Mouse (Mus musculus): ENCODE measurements around the gene Grin2b. TPM values are rescaled to one million over a fixed set of nuclear protein-coding genes. Genes with fewer than 3 reads are reported as not detected.
A peak's percentile ranks its signal among the peaks of the same experiment; 100 is the strongest.

Gene Grin2b
- polyA plus RNA-seq, 2 experiments, result 0.39 to 3.7 TPM

- Histone ChIP-seq H3K4me2 (replicated peaks; ENCODE audit: low read depth, low read length, severe bottlenecking) (no peak overlapping the region), H3K4me1 (ENCODE audit: control insufficient read depth, insufficient read depth, low read length) (no peaks in the 10 kb centered on the region), H3K27me3 (ENCODE audit: control insufficient read depth, insufficient read depth, low read length) (no peaks in the 10 kb centered on the region), H3K9me3 (ENCODE audit: control insufficient read depth, low read length) (no peaks in the 10 kb centered on the region), H3K27ac (replicated peaks; ENCODE audit: low read depth, low read length) (no peak overlapping the region), H3K4me3 (replicated peaks; ENCODE audit: low read length) (no peak overlapping the region), H3K36me3 (ENCODE audit: control insufficient read depth, insufficient read depth, low read length) (no peaks in the 10 kb centered on the region), H3K9ac (ENCODE audit: low read depth, low read length, severe bottlenecking) (no peak overlapping the region)
- WGBS, result 45% methylated on average over 3 of the region's 3 CpGs
- TF ChIP-seq POLR2A (IDR thresholded peaks at IDR 0.05; ENCODE audit: borderline replicate concordance, extremely low read depth, insufficient read depth, insufficient read length), result no peak
- ATAC-seq (ENCODE audit: low FRiP score, low read depth) (no peak), DNase-seq (ENCODE audit: low spot score) (no peak)
These were observed 471.9 kb downstream of the Grin2b start for GRCm38 (mm10) chr6:135701361-135701760.

GRCm38 (mm10) chr6:135700717-135701345 lies 472.5 kb downstream of the Grin2b start:
- Histone ChIP-seq H3K27me3 (ENCODE audit: control insufficient read depth, insufficient read depth, low read length) (no peaks in the 10 kb centered on the region), H3K4me1 (ENCODE audit: control insufficient read depth, insufficient read depth, low read length) (no peaks in the 10 kb centered on the region), H3K4me2 (replicated peaks; ENCODE audit: low read depth, low read length, severe bottlenecking) (no peak overlapping the region), H3K36me3 (ENCODE audit: control insufficient read depth, insufficient read depth, low read length) (no peaks in the 10 kb centered on the region), H3K9me3 (ENCODE audit: control insufficient read depth, low read length) (no peaks in the 10 kb centered on the region), H3K4me3 (replicated peaks; ENCODE audit: low read length) (no peak overlapping the region), H3K27ac (replicated peaks; ENCODE audit: low read depth, low read length) (no peak overlapping the region), H3K9ac (ENCODE audit: low read depth, low read length, severe bottlenecking) (no peak overlapping the region)
- ATAC-seq (ENCODE audit: low FRiP score, low read depth) (no peak), DNase-seq (ENCODE audit: low spot score) (no peak)
- TF ChIP-seq POLR2A (IDR thresholded peaks at IDR 0.05; ENCODE audit: borderline replicate concordance, extremely low read depth, insufficient read depth, insufficient read length), result no peak
- WGBS, result 79% methylated on average over 12 of the region's 12 CpGs

GRCm38 (mm10) chr6:135692533-135692932 lies 480.8 kb downstream of the Grin2b start:
- H3K4me1 ChIP-seq (ENCODE audit: control insufficient read depth, insufficient read depth, low read length), result no peaks in the 10 kb centered on the region
- no peak overlapping the region for H3K4me2 ChIP-seq (replicated peaks; ENCODE audit: low read depth, low read length, severe bottlenecking)
- no peaks in the 10 kb centered on the region for H3K27me3 ChIP-seq (ENCODE audit: control insufficient read depth, insufficient read depth, low read length)
- no peaks in the 10 kb centered on the region for H3K36me3 ChIP-seq (ENCODE audit: control insufficient read depth, insufficient read depth, low read length)
- no peak overlapping the region for H3K4me3 ChIP-seq (replicated peaks; ENCODE audit: low read length)
- no peak overlapping the region for H3K9ac ChIP-seq (ENCODE audit: low read depth, low read length, severe bottlenecking)
- ATAC-seq (ENCODE audit: low FRiP score, low read depth), result peak; percentile 70; the same call in 1 of the 2 replicates
- H3K9me3 ChIP-seq (ENCODE audit: control insufficient read depth, low read length), result peaks cover 7% of the 10 kb centered on the region
- no peak overlapping the region for H3K27ac ChIP-seq (replicated peaks; ENCODE audit: low read depth, low read length)
- peak; percentile 74 for DNase-seq (ENCODE audit: low spot score)
- TF ChIP-seq POLR2A (IDR thresholded peaks at IDR 0.05; ENCODE audit: borderline replicate concordance, extremely low read depth, insufficient read depth, insufficient read length), result no peak
- 22% methylated on average over 9 of the region's 9 CpGs for WGBS

GRCm38 (mm10) chr6:135691561-135691960 lies 481.8 kb downstream of the Grin2b start:
- ATAC-seq (ENCODE audit: low FRiP score, low read depth) (no peak), DNase-seq (ENCODE audit: low spot score) (no peak)
- Histone ChIP-seq H3K27me3 (ENCODE audit: control insufficient read depth, insufficient read depth, low read length) (no peaks in the 10 kb centered on the region), H3K27ac (replicated peaks; ENCODE audit: low read depth, low read length) (no peak overlapping the region), H3K4me2 (replicated peaks; ENCODE audit: low read depth, low read length, severe bottlenecking) (no peak overlapping the region), H3K4me3 (replicated peaks; ENCODE audit: low read length) (no peak overlapping the region), H3K4me1 (ENCODE audit: control insufficient read depth, insufficient read depth, low read length) (no peaks in the 10 kb centered on the region), H3K9me3 (ENCODE audit: control insufficient read depth, low read length) (peaks cover 7% of the 10 kb centered on the region), H3K9ac (ENCODE audit: low read depth, low read length, severe bottlenecking) (no peak overlapping the region), H3K36me3 (ENCODE audit: control insufficient read depth, insufficient read depth, low read length) (no peaks in the 10 kb centered on the region)
- 86% methylated on average over 7 of the region's 7 CpGs for WGBS
- no peak for TF ChIP-seq POLR2A (IDR thresholded peaks at IDR 0.05; ENCODE audit: borderline replicate concordance, extremely low read depth, insufficient read depth, insufficient read length)

GRCm38 (mm10) chr6:135687926-135688325 lies 485.4 kb downstream of the Grin2b start:
- no peak for ATAC-seq (ENCODE audit: low FRiP score, low read depth)
- no peak overlapping the region for H3K4me2 ChIP-seq (replicated peaks; ENCODE audit: low read depth, low read length, severe bottlenecking)
- no peak for TF ChIP-seq POLR2A (IDR thresholded peaks at IDR 0.05; ENCODE audit: borderline replicate concordance, extremely low read depth, insufficient read depth, insufficient read length)
- DNase-seq (ENCODE audit: low spot score), result no peak
- 65% methylated on average over 9 of the region's 9 CpGs for WGBS
- no peak overlapping the region for H3K9ac ChIP-seq (ENCODE audit: low read depth, low read length, severe bottlenecking)
- no peaks in the 10 kb centered on the region for H3K27me3 ChIP-seq (ENCODE audit: control insufficient read depth, insufficient read depth, low read length)
- H3K36me3 ChIP-seq (ENCODE audit: control insufficient read depth, insufficient read depth, low read length), result no peaks in the 10 kb centered on the region
- no peak overlapping the region for H3K27ac ChIP-seq (replicated peaks; ENCODE audit: low read depth, low read length)
- peaks cover 4% of the 10 kb centered on the region; the same call in 1 of the 2 replicates for H3K9me3 ChIP-seq (ENCODE audit: control insufficient read depth, low read length)
- H3K4me3 ChIP-seq (replicated peaks; ENCODE audit: low read length), result no peak overlapping the region
- no peaks in the 10 kb centered on the region for H3K4me1 ChIP-seq (ENCODE audit: control insufficient read depth, insufficient read depth, low read length)
